Mouse (Mus musculus) intestine, postnatal 0 days (tissue): ENCODE measurements around the gene Pum1. TPM values are rescaled to one million over a fixed set of nuclear protein-coding genes. Genes with fewer than 3 reads are reported as not detected.
"Not testable (repeated sequence)": the region's sequence is repeated elsewhere in the genome, so short reads cannot be mapped to it uniquely, and the experiment has no call there.

Source experiments
- ATAC-seq: fragments of 200-750 bp; cut with Nextera tagmentation; 2 replicates; pipeline ENCODE4 v1.8.0; 2017; ENCODE audit warnings: mild to moderate bottlenecking, moderate TSS enrichment, moderate library complexity
- H3K27ac ChIP-seq: fragments of 300-500 bp; sonication (generic); 2 replicates; pipeline ENCODE4 v1.5.1; 2014; ENCODE audit warnings: mild to moderate bottlenecking, low read depth, low read length, moderate library complexity
- H3K27me3 ChIP-seq: fragments of 300-500 bp; sonication (generic); replicated peaks from 2 replicates; pipeline ENCODE4 v1.6.1; 2014; ENCODE audit warnings: low read length, mixed read lengths; ENCODE audit not compliant: control insufficient read depth, insufficient read depth
- H3K36me3 ChIP-seq: fragments of 300-500 bp; sonication (generic); 2 replicates; pipeline ENCODE4 v1.6.1; 2014; ENCODE audit warnings: mild to moderate bottlenecking, moderate library complexity; ENCODE audit not compliant: control insufficient read depth, insufficient read depth
- H3K4me1 ChIP-seq: fragments of 300-500 bp; sonication (generic); replicated peaks from 2 replicates; pipeline ENCODE4 v1.6.1; 2014; ENCODE audit warnings: antibody characterized with exemption, low read length, mixed read lengths; ENCODE audit not compliant: control insufficient read depth, insufficient read depth
- H3K4me2 ChIP-seq: fragments of 300-500 bp; sonication (generic); replicated peaks from 2 replicates; pipeline ENCODE4 v1.6.1; 2014; ENCODE audit warnings: low read depth, mild to moderate bottlenecking, moderate library complexity
- H3K4me3 ChIP-seq: fragments of 300-500 bp; sonication (generic); 2 replicates; pipeline ENCODE4 v1.5.1; 2014; ENCODE audit warnings: low read depth, low read length
- H3K9ac ChIP-seq: fragments of 300-500 bp; sonication (generic); 2 replicates; pipeline ENCODE4 v1.6.1; 2014; ENCODE audit warnings: mild to moderate bottlenecking, low read depth, low read length
- H3K9me3 ChIP-seq: fragments of 300-500 bp; sonication (generic); 2 replicates; pipeline ENCODE4 v1.6.1; 2016; ENCODE audit warnings: mixed run types; ENCODE audit not compliant: control insufficient read depth
- CTCF ChIP-seq: sonication (generic); IDR thresholded peaks from 2 replicates; pipeline ENCODE4 v1.5.1; 2016; ENCODE audit warnings: low read depth, mild to moderate bottlenecking, control low read depth, antibody characterized with exemption, moderate library complexity
- WGBS: fragments of 180-500 bp; shearing (Covaris S2); extraction: QIAGEN DNeasy Blood & Tissue Kit; methylation state at CpG from one replicate; pipeline ENCODE4 v1.1.7; 2014; 5-methylcytosine and 5-hydroxymethylcytosine counted together
- polyA plus RNA-seq: library from polyadenylated mRNA; unstranded; fragments of >200 nt; fragmentation: Nextera tagmentation; extraction: Ambion mirVana; gene quantifications from 2 replicates; pipeline ENCODE4 v1.2.1, GENCODE M21; 2015

Gene Pum1
- polyA plus RNA-seq, 1 experiment from 2014 or later = 23.9 TPM

GRCm38 (mm10) chr4:130665176-130665575 lies 2.1 kb downstream of the Pum1 start:
- Histone ChIP-seq H3K4me1 (peaks cover 3% of the 10 kb centered on the region; the same call in 1 of the 2 replicates), H3K27ac (no peak overlapping the region), H3K27me3 (no peaks in the 10 kb centered on the region), H3K4me2 (peak overlapping the region; percentile 65), H3K9ac (no peak overlapping the region), H3K36me3 (no peaks in the 10 kb centered on the region), H3K9me3 (no peaks in the 10 kb centered on the region), H3K4me3 (peak overlapping the region; percentile 89)
- ATAC-seq = no peak
- 0% methylated on average over 1 of the region's 1 CpGs for WGBS
- no peak for TF ChIP-seq CTCF

- no peak overlapping the region for H3K4me2 ChIP-seq
- no peak overlapping the region for H3K9ac ChIP-seq
- H3K9me3 ChIP-seq = no peaks in the 10 kb centered on the region
- no peak for TF ChIP-seq CTCF
- WGBS = 43% methylated on average over 2 of the region's 2 CpGs
- H3K36me3 ChIP-seq = peaks cover 22% of the 10 kb centered on the region
- H3K27me3 ChIP-seq = no peaks in the 10 kb centered on the region
- no peak overlapping the region for H3K4me3 ChIP-seq
- ATAC-seq = no peak
- H3K4me1 ChIP-seq = peaks cover 3% of the 10 kb centered on the region; the same call in 1 of the 2 replicates
- H3K27ac ChIP-seq = no peak overlapping the region
These were observed 4.6 kb downstream of the Pum1 start for GRCm38 (mm10) chr4:130667686-130668085.

- H3K27me3 ChIP-seq = no peaks in the 10 kb centered on the region
- H3K36me3 ChIP-seq = peaks cover 30% of the 10 kb centered on the region
- no peak overlapping the region for H3K9ac ChIP-seq
- H3K27ac ChIP-seq = no peak overlapping the region
- no peaks in the 10 kb centered on the region for H3K9me3 ChIP-seq
- peaks cover 3% of the 10 kb centered on the region; the same call in 1 of the 2 replicates for H3K4me1 ChIP-seq
- no peak overlapping the region for H3K4me3 ChIP-seq
- 32% methylated on average over 2 of the region's 2 CpGs for WGBS
- no peak overlapping the region for H3K4me2 ChIP-seq
- TF ChIP-seq CTCF = no peak
- no peak for ATAC-seq
These were observed 5.4 kb downstream of the Pum1 start for GRCm38 (mm10) chr4:130668541-130668940.

GRCm38 (mm10) chr4:130668991-130669390 lies 5.9 kb downstream of the Pum1 start:
- Histone ChIP-seq H3K9ac (no peak overlapping the region), H3K4me3 (no peak overlapping the region), H3K36me3 (peaks cover 34% of the 10 kb centered on the region), H3K4me1 (peaks cover 3% of the 10 kb centered on the region; the same call in 1 of the 2 replicates), H3K27me3 (no peaks in the 10 kb centered on the region), H3K9me3 (no peaks in the 10 kb centered on the region), H3K27ac (no peak overlapping the region), H3K4me2 (no peak overlapping the region)
- WGBS = 30% methylated on average over 7 of the region's 7 CpGs
- no peak for ATAC-seq
- no peak for TF ChIP-seq CTCF

- not testable (repeated sequence) for H3K27me3 ChIP-seq, H3K4me2 ChIP-seq, H3K27ac ChIP-seq, H3K9me3 ChIP-seq, H3K9ac ChIP-seq, H3K4me1 ChIP-seq, H3K4me3 ChIP-seq, ATAC-seq
- peaks cover 36% of the 10 kb centered on the region for H3K36me3 ChIP-seq
- 78% methylated on average over 5 of the region's 5 CpGs for WGBS
These were observed 6.9 kb downstream of the Pum1 start for GRCm38 (mm10) chr4:130670023-130670422.

- Histone ChIP-seq H3K4me3 (no peak overlapping the region), H3K4me1 (peaks cover 3% of the 10 kb centered on the region; the same call in 1 of the 2 replicates), H3K36me3 (peaks cover 36% of the 10 kb centered on the region), H3K9ac (no peak overlapping the region), H3K27me3 (no peaks in the 10 kb centered on the region), H3K9me3 (no peaks in the 10 kb centered on the region), H3K27ac (no peak overlapping the region), H3K4me2 (no peak overlapping the region)
- TF ChIP-seq CTCF = no peak
- 83% methylated on average over 4 of the region's 4 CpGs for WGBS
- ATAC-seq = no peak
These were observed 8.1 kb downstream of the Pum1 start for GRCm38 (mm10) chr4:130671079-130671845.
